Comparison of ENCODE assay signal across 9 mouse cellular contexts in genomic region chr4:81567928-81568327, GRCm38 (mm10).
DNase-seq lines count a peak whose midpoint lies in the region; ATAC-seq lines count a peak whose summit lies in the region.
"Had no signal": no experiment of that assay in that cellular context is flagged by ENCODE, and none has a peak within 500 bp of the region (broad histone marks: within the 10 kb centered on the region; RNA-seq: fewer than 3 reads in every experiment).

No protein-coding gene starts in this region.

- peaks cover 23% of the 10 kb centered on the region for H3K4me1 ChIP-seq in heart, embryonic 15.5 days (replicated peaks)
- peaks cover 34% of the 10 kb centered on the region for H3K4me1 ChIP-seq in hindbrain, embryonic 15.5 days (replicated peaks)
- peaks cover 22% of the 10 kb centered on the region for H3K4me1 ChIP-seq in midbrain, embryonic 14.5 days (ENCODE audit: control insufficient read depth, insufficient read depth, low read length)

- H3K36me3 ChIP-seq in heart, embryonic 15.5 days: no peaks in the 10 kb centered on the region
- H3K36me3 ChIP-seq in hindbrain, embryonic 15.5 days: no peaks in the 10 kb centered on the region
- H3K36me3 ChIP-seq in midbrain, embryonic 14.5 days (ENCODE audit: control insufficient read depth, insufficient read depth, low read length): no peaks in the 10 kb centered on the region

- H3K27ac ChIP-seq in heart, embryonic 15.5 days: peak overlapping the region; percentile 7
- peak overlapping the region; percentile 71 for H3K27ac ChIP-seq in hindbrain, embryonic 15.5 days (replicated peaks)
- H3K27ac ChIP-seq in midbrain, embryonic 14.5 days (replicated peaks; ENCODE audit: low read depth, low read length): peak overlapping the region; percentile 73

- H3K4me2 ChIP-seq in heart, embryonic 15.5 days: no peak overlapping the region
- peak overlapping the region; percentile 13; the same call in 1 of the 2 replicates for H3K4me2 ChIP-seq in hindbrain, embryonic 15.5 days
- H3K4me2 ChIP-seq in midbrain, embryonic 14.5 days (ENCODE audit: low read length): 0 out of 2 replicates have a peak overlapping the region, but pooled peaks have one; percentile 13
- H3K4me2 ChIP-seq: lung, embryonic 14.5 days had no signal

- no peak for ATAC-seq in heart, embryonic 15.5 days (replicated peaks; ENCODE audit: insufficient number of reproducible peaks, insufficient read depth, low FRiP score, low read depth)
- ATAC-seq in hindbrain, embryonic 15.5 days (ENCODE audit: low FRiP score, low read depth): peak; percentile 93
- peak; percentile 97 for ATAC-seq in midbrain, embryonic 14.5 days (ENCODE audit: low FRiP score, low TSS enrichment)

- no peak overlapping the region for H3K9ac ChIP-seq in heart, embryonic 15.5 days
- no peak overlapping the region for H3K9ac ChIP-seq in hindbrain, embryonic 15.5 days
- no peak overlapping the region; the same call in 1 of the 2 replicates for H3K9ac ChIP-seq in midbrain, embryonic 14.5 days (replicated peaks; ENCODE audit: low read length)
- H3K9ac ChIP-seq: lung, embryonic 14.5 days had no signal

- H3K9me3 ChIP-seq in heart, embryonic 15.5 days (replicated peaks): no peaks in the 10 kb centered on the region
- H3K9me3 ChIP-seq in hindbrain, embryonic 15.5 days: no peaks in the 10 kb centered on the region
- no peaks in the 10 kb centered on the region for H3K9me3 ChIP-seq in midbrain, embryonic 14.5 days (ENCODE audit: control insufficient read depth, low read length)

- no peaks in the 10 kb centered on the region for H3K27me3 ChIP-seq in heart, embryonic 15.5 days
- H3K27me3 ChIP-seq in hindbrain, embryonic 15.5 days: 0 out of 2 replicates have a peak, but pooled peaks cover 3% of the 10 kb centered on the region
- H3K27me3 ChIP-seq in midbrain, embryonic 14.5 days (ENCODE audit: control insufficient read depth, insufficient read depth, low read length): no peaks in the 10 kb centered on the region

- 52% methylated on average over 5 of the region's 5 CpGs for WGBS in heart, embryonic 15.5 days
- WGBS in hindbrain, embryonic 15.5 days: 5% methylated on average over 5 of the region's 5 CpGs
- WGBS in midbrain, embryonic 14.5 days: 5% methylated on average over 5 of the region's 5 CpGs

- no peak for DNase-seq in heart, adult 8-10 months (ENCODE audit: low spot score)
- DNase-seq in cerebellum, postnatal 4 days (ENCODE audit: low spot score in 2 of 2): peak; percentile 54 to 85
- DNase-seq in midbrain, embryonic 14.5 days: peak; percentile 86
- DNase-seq in adrenal gland, postnatal 36 days: no peak
- DNase-seq in urinary bladder, postnatal 14 days (ENCODE audit: low spot score): no peak
- DNase-seq in adrenal gland, postnatal 4 days (ENCODE audit: low spot score in 2 of 2): no peak
- DNase-seq: lung, embryonic 14.5 days had no signal

- no peak overlapping the region for H3K4me3 ChIP-seq in heart, embryonic 15.5 days
- no peak overlapping the region for H3K4me3 ChIP-seq in hindbrain, embryonic 15.5 days
- no peak overlapping the region for H3K4me3 ChIP-seq in midbrain, embryonic 14.5 days (replicated peaks; ENCODE audit: low read depth, low read length)

Comparison
In these comparisons a context has a peak if more than half of its experiments do, and no peak if none do; other contexts are left out.
1. H3K27ac ChIP-seq: peak in every context shown above with its lines; median percentile 73 in midbrain, embryonic 14.5 days; 71 in hindbrain, embryonic 15.5 days; 7 in heart, embryonic 15.5 days.
2. DNase-seq: peak in cerebellum, postnatal 4 days (2 of 2) and midbrain, embryonic 14.5 days (single experiment); none in heart, adult 8-10 months (single experiment), adrenal gland, postnatal 36 days (0 of 2), urinary bladder, postnatal 14 days (single experiment) and adrenal gland, postnatal 4 days (0 of 2).